Mouse (Mus musculus) heart, adult 2 months (tissue): ENCODE measurements at regions not wholly inside any gene's neighbourhood (a gene's known extent, or its start where the extent isn't known, plus 50 kb on each side); places are given as distances from the start of the nearest gene placed in this dataset.

Experiments
- DNase-seq, 2 experiments: peaks; one replicate each; pipeline ENCODE4 v3.0.0; 2021
- H3K27ac ChIP-seq: fragments of 200-600 bp; 2 replicates; pipeline ENCODE4 v1.8.1; 2022
- H3K27me3 ChIP-seq: fragments of 200-500 bp; 2 replicates; pipeline ENCODE4 v1.6.1; 2012; ENCODE audit warnings: mild to moderate bottlenecking, low read length, inconsistent platforms, mixed read lengths; ENCODE audit not compliant: control insufficient read depth, insufficient read depth
- H3K36me3 ChIP-seq: fragments of 200-500 bp; 2 replicates; pipeline ENCODE4 v1.6.1; 2012; ENCODE audit warnings: low read length, inconsistent platforms; ENCODE audit not compliant: control insufficient read depth, insufficient read depth
- H3K4me1 ChIP-seq: fragments of 200-500 bp; 2 replicates; pipeline ENCODE4 v1.6.1; 2011; ENCODE audit warnings: low read length; ENCODE audit not compliant: control insufficient read depth, insufficient read depth
- H3K4me3 ChIP-seq: fragments of 200-600 bp; 2 replicates; pipeline ENCODE4 v1.8.1; 2022
- H3K79me2 ChIP-seq: fragments of 200-500 bp; replicated peaks from 2 replicates; pipeline ENCODE4 v1.6.1; 2012; ENCODE audit warnings: mild to moderate bottlenecking, inconsistent platforms, low read length, moderate library complexity, mixed read lengths; ENCODE audit not compliant: control insufficient read depth, insufficient read depth
- H3K9ac ChIP-seq: fragments of 200-500 bp; 2 replicates; pipeline ENCODE4 v1.6.1; 2012; ENCODE audit warnings: low read depth, mild to moderate bottlenecking, control low read depth, inconsistent platforms, low read length, mixed read lengths
- CTCF ChIP-seq: fragments of 200-600 bp; IDR thresholded peaks from 2 replicates; pipeline ENCODE4 v1.8.1; 2022; ENCODE audit warnings: antibody characterized with exemption, mild to moderate bottlenecking, moderate library complexity
- EP300 ChIP-seq: fragments of 200-500 bp; IDR thresholded peaks from 2 replicates; pipeline ENCODE4 v1.6.1; 2011; ENCODE audit warnings: low read depth, low read length, control low read depth; ENCODE audit not compliant: insufficient read depth
- POLR2A ChIP-seq: fragments of 200-500 bp; IDR thresholded peaks from 2 replicates; pipeline ENCODE4 v1.6.1; 2011; ENCODE audit warnings: mild to moderate bottlenecking, low read depth, low read length, control low read depth; ENCODE audit not compliant: insufficient read depth
- WGBS: fragments of 180-500 bp; shearing (Covaris S2); methylation state at CpG from one replicate; pipeline ENCODE4 v1.1.7; 2018; 5-methylcytosine and 5-hydroxymethylcytosine counted together
- intact Hi-C: fragments of 180-260 bp; cut with DNase I; formaldehyde crosslinking; loops from one replicate; pipeline ENCODE4 v1.15.1; 2025

- intact Hi-C loops: no loop called here
- Histone ChIP-seq H3K27ac (no peak overlapping the region), H3K36me3 (no peaks in the 10 kb centered on the region), H3K79me2 (no peaks in the 10 kb centered on the region), H3K9ac (no peak overlapping the region), H3K27me3 (no peaks in the 10 kb centered on the region), H3K4me3 (no peak overlapping the region), H3K4me1 (no peaks in the 10 kb centered on the region)
- no peak for DNase-seq
- TF ChIP-seq EP300: no peak
- TF ChIP-seq CTCF: no peak
- no peak for TF ChIP-seq POLR2A
- 64% methylated on average over 5 of the region's 5 CpGs for WGBS
Measured at GRCm38 (mm10) chr13:26714056-26714455, 55.9 kb downstream of the Hdgfl1 start.

DNA sequence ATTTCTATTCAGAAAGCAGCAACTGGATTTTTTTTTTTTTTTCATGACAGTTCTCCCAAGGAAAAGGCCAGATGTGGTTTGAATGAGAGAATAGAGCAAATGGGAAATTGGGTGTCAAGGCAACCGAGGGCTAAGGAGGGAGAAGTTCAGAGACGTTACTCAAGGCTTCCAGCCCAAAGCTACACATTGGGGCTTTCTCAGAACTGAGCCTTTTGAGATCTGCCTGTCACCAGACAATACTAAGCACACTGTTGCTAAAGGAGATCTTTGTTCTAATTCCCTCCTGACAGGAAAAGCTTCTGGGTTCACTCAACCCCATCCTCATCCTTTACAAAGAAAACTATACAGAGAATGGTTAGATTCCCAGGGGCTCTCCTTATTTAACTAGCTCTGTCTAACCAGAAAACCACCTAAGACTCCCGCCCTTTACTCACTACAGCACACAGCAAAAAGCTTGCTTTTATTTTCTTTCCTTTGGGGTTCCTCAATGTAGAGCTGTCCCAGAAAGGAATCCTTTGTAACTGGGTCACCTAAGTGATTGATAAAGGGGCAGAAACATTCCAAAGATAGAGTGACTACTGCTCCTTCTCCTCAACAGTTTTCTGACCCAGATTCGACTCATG lies 70.8 kb downstream of the Hdgfl1 start:
- TF ChIP-seq EP300: no peak
- TF ChIP-seq CTCF: no peak
- TF ChIP-seq POLR2A: no peak
- WGBS: 72% methylated on average over 4 of the region's 4 CpGs
- Histone ChIP-seq H3K4me1 (no peaks in the 10 kb centered on the region), H3K4me3 (no peak overlapping the region), H3K27me3 (no peaks in the 10 kb centered on the region), H3K36me3 (no peaks in the 10 kb centered on the region), H3K79me2 (no peaks in the 10 kb centered on the region), H3K9ac (no peak overlapping the region), H3K27ac (no peak overlapping the region)
- intact Hi-C loops: no loop called here
- no peak for DNase-seq

DNA sequence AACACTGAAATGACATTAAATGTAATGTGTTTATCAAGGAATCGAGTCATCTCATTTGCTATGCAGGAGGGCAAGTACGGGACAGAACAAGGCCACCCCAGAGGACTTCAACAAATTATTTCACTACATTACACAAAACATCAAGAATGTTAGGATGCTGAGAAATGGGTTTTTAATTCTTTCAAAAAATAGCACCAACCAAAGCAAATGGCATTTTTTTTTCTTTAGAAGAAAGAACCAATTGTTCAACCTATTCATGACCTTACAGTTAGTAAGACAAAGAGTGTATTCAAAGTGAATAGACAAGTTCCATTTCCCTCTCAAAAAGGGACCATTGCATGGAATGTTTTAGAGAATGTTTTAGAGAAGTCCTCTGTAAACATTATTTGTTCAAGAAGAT lies 110.5 kb downstream of the Hdgfl1 start:
- TF ChIP-seq CTCF: no peak
- no peak for TF ChIP-seq POLR2A
- no peak for TF ChIP-seq EP300
- Histone ChIP-seq H3K36me3 (no peaks in the 10 kb centered on the region), H3K9ac (no peak overlapping the region), H3K79me2 (no peaks in the 10 kb centered on the region), H3K4me1 (no peaks in the 10 kb centered on the region), H3K4me3 (no peak overlapping the region), H3K27ac (no peak overlapping the region), H3K27me3 (no peaks in the 10 kb centered on the region)
- DNase-seq: no peak
- intact Hi-C loops: no loop called here
- WGBS: 88% methylated on average over 2 of the region's 2 CpGs

DNA sequence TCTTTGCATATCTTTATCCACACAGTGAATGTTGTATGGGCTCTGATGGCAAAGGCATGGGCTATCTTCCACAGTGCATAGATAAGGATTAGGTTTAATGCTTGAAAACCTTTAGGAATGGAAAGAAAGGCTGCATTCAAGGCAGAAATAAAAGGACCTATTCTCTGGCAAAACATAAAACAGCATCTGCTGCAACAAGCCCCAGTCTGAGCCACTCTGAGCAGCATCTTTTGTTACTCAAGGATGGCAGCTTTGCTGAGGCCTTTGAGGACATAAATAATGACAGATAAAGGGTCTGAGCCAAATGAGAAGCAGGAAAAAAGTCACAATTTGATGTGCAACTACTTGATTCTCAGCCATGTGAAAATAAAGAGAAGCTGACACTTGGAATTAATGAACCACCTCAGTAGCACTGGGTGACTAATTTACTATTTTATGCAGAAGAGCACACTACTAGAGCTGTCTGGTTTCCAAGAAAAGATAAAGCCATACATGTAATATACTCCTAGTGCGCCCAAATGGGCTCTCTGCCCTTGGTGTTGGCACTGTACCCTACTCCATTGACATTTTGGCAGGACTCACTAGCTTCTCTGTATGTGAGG lies 112.9 kb downstream of the Hdgfl1 start:
- WGBS: 41% methylated on average over 1 of the region's 1 CpGs
- peak in 1 of 2 experiments; percentile 4 for DNase-seq
- no peak overlapping the region for H3K4me3 ChIP-seq
- H3K36me3 ChIP-seq: no peaks in the 10 kb centered on the region
- H3K27ac ChIP-seq: no peak overlapping the region
- TF ChIP-seq EP300: no peak
- no peak for TF ChIP-seq POLR2A
- no peak for TF ChIP-seq CTCF
- H3K9ac ChIP-seq: no peak overlapping the region
- H3K79me2 ChIP-seq: no peaks in the 10 kb centered on the region
- H3K27me3 ChIP-seq: no peaks in the 10 kb centered on the region
- intact Hi-C loops: no loop called here
- H3K4me1 ChIP-seq: no peaks in the 10 kb centered on the region
